Comparison of ENCODE assay signal across 14 mouse cellular contexts in genomic region chr1:34158822-34159221, GRCm38 (mm10).
DNase-seq lines count a peak whose midpoint lies in the region; ATAC-seq and TF ChIP-seq lines count a peak whose summit lies in the region.
"Had no signal": no experiment of that assay in that cellular context is flagged by ENCODE, and none has a peak within 500 bp of the region (broad histone marks: within the 10 kb centered on the region; RNA-seq: fewer than 3 reads in every experiment).

No protein-coding gene starts in this region.

- peaks cover 12% of the 10 kb centered on the region for H3K4me1 ChIP-seq in forebrain, embryonic 14.5 days (ENCODE audit: control insufficient read depth, insufficient read depth, low read length)
- H3K4me1 ChIP-seq in midbrain, postnatal 0 days (ENCODE audit: insufficient read depth, low read length), result no peaks in the 10 kb centered on the region
- H3K4me1 ChIP-seq in intestine, embryonic 15.5 days (replicated peaks), result no peaks in the 10 kb centered on the region
- H3K4me1 ChIP-seq: lung, embryonic 15.5 days had no signal

- peaks cover 19% of the 10 kb centered on the region; the same call in 1 of the 2 replicates for H3K36me3 ChIP-seq in forebrain, embryonic 14.5 days (ENCODE audit: control insufficient read depth, insufficient read depth, low read length)
- 0 out of 2 replicates have a peak, but pooled peaks cover 4% of the 10 kb centered on the region for H3K36me3 ChIP-seq in midbrain, postnatal 0 days (ENCODE audit: insufficient read depth, low read length)
- H3K36me3 ChIP-seq in intestine, embryonic 15.5 days, result no peaks in the 10 kb centered on the region
- H3K36me3 ChIP-seq: lung, embryonic 15.5 days had no signal

- no peak for TF ChIP-seq CTCF in midbrain, postnatal 0 days (IDR thresholded peaks at IDR 0.05)

- no peak overlapping the region for H3K4me2 ChIP-seq in forebrain, embryonic 14.5 days (ENCODE audit: low read length)
- H3K4me2 ChIP-seq in midbrain, postnatal 0 days (ENCODE audit: low read depth, low read length, poor library complexity, severe bottlenecking), result no peak overlapping the region
- H3K4me2 ChIP-seq in intestine, embryonic 15.5 days (replicated peaks), result no peak overlapping the region
- H3K4me2 ChIP-seq: heart, embryonic 11.5 days; lung, embryonic 15.5 days had no signal

- H3K9me3 ChIP-seq in forebrain, embryonic 14.5 days (replicated peaks; ENCODE audit: control insufficient read depth, low read length), result no peaks in the 10 kb centered on the region
- H3K9me3 ChIP-seq in midbrain, postnatal 0 days (ENCODE audit: low read length), result no peaks in the 10 kb centered on the region
- no peaks in the 10 kb centered on the region for H3K9me3 ChIP-seq in intestine, embryonic 15.5 days
- H3K9me3 ChIP-seq: lung, embryonic 15.5 days had no signal

- DNase-seq in frontal cortex, adult 2 months (ENCODE audit: extremely low spot score in 1 of 2, low spot score in 1 of 2), result no peak
- peak; percentile 46 for DNase-seq in ZHBTc4 (ENCODE audit: low read depth, low spot score)
- DNase-seq in forebrain, embryonic 14.5 days (ENCODE audit: low spot score), result peak; percentile 75
- DNase-seq in midbrain, postnatal 0 days (ENCODE audit: low spot score), result peak; percentile 27
- no peak for DNase-seq in testis, postnatal 10 days (ENCODE audit: low spot score)
- no peak for DNase-seq in layer of hippocampus, adult 9-10 months (ENCODE audit: low spot score)
- DNase-seq: liver; right cerebral cortex, adult 18-20 months; thymus, postnatal 14 days had no signal

- H3K27ac ChIP-seq in forebrain, embryonic 14.5 days (ENCODE audit: low read depth, low read length), result no peak overlapping the region
- no peak overlapping the region for H3K27ac ChIP-seq in midbrain, postnatal 0 days (ENCODE audit: low read depth, low read length)
- no peak overlapping the region for H3K27ac ChIP-seq in intestine, embryonic 15.5 days
- H3K27ac ChIP-seq: left cerebral cortex, adult 2 months; lung, embryonic 15.5 days had no signal

- H3K9ac ChIP-seq in forebrain, embryonic 14.5 days (ENCODE audit: low read length), result no peak overlapping the region
- H3K9ac ChIP-seq in midbrain, postnatal 0 days (replicated peaks; ENCODE audit: low read length, poor library complexity, severe bottlenecking), result no peak overlapping the region
- H3K9ac ChIP-seq in intestine, embryonic 15.5 days, result no peak overlapping the region
- H3K9ac ChIP-seq: lung, embryonic 15.5 days had no signal

- no peaks in the 10 kb centered on the region for H3K27me3 ChIP-seq in forebrain, embryonic 14.5 days (replicated peaks; ENCODE audit: control insufficient read depth, insufficient read depth, low read length)
- H3K27me3 ChIP-seq in midbrain, postnatal 0 days (ENCODE audit: insufficient read depth, low read length), result no peaks in the 10 kb centered on the region
- no peaks in the 10 kb centered on the region for H3K27me3 ChIP-seq in intestine, embryonic 15.5 days (replicated peaks)
- H3K27me3 ChIP-seq: lung, embryonic 15.5 days had no signal

- ATAC-seq in frontal cortex, adult (ENCODE audit: low TSS enrichment), result peak; percentile 10; the same call in 1 of the 2 replicates
- peak; percentile 73 for ATAC-seq in forebrain, embryonic 14.5 days
- ATAC-seq in midbrain, postnatal 0 days (ENCODE audit: low FRiP score), result no peak
- no peak for ATAC-seq in intestine, embryonic 15.5 days

- WGBS in forebrain, embryonic 14.5 days, result 20% methylated on average over 11 of the region's 11 CpGs
- 62% methylated on average over 11 of the region's 11 CpGs for whole genome bisulfite sequencing in midbrain, postnatal 0 days
- WGBS in intestine, embryonic 15.5 days, result 75% methylated on average over 11 of the region's 11 CpGs

- H3K4me3 ChIP-seq in forebrain, embryonic 14.5 days (ENCODE audit: low read depth, low read length), result no peak overlapping the region
- H3K4me3 ChIP-seq in midbrain, postnatal 0 days (ENCODE audit: low read depth, low read length), result no peak overlapping the region
- H3K4me3 ChIP-seq in intestine, embryonic 15.5 days (replicated peaks), result no peak overlapping the region
- H3K4me3 ChIP-seq: left cerebral cortex, adult 2 months; lung, embryonic 15.5 days had no signal

Comparison
In these comparisons a context has a peak if more than half of its experiments do, and no peak if none do; other contexts are left out.
1. ATAC-seq: peak in frontal cortex, adult (single experiment) and forebrain, embryonic 14.5 days (single experiment); none in midbrain, postnatal 0 days (single experiment) and intestine, embryonic 15.5 days (single experiment).
2. DNase-seq: peak in ZHBTc4 (single experiment), forebrain, embryonic 14.5 days (single experiment) and midbrain, postnatal 0 days (single experiment); none in frontal cortex, adult 2 months (0 of 2), testis, postnatal 10 days (single experiment) and layer of hippocampus, adult 9-10 months (single experiment).